Mouse (Mus musculus): Measurements from ENCODE around the gene Sfxn5.

- no peak for TF ChIP-seq GATA1 (IDR thresholded peaks at IDR 0.05; ENCODE audit: borderline replicate concordance, low read length)
- TF ChIP-seq FLI1 (IDR thresholded peaks at IDR 0.05; ENCODE audit: low read length), result no peak
These were observed 37.6 kb downstream of the Sfxn5 start for GRCm38 (mm10) chr6:85295384-85296167.
